Mouse (Mus musculus) lung, adult 18-20 months (tissue): Measurements from ENCODE around the gene Zfp358.
A peak's percentile ranks its signal among the peaks of the same experiment; 100 is the strongest.

Source experiments
- DNase-seq, 2 experiments: peaks; one replicate each; pipeline ENCODE4 v3.0.0; 2022; ENCODE audit warnings: mixed read lengths in 2 of 2

The Zfp358 gene

GRCm38 (mm10) chr8:3500235-3501090 is 7.5 kb downstream of the Zfp358 start, which contains the start of gene Mcoln1:
TSS of gene Mcoln1 (plus strand) at chr8:3500457.
- DNase-seq, result peak; percentile 98 to 99

- no peak for DNase-seq
Measured at GRCm38 (mm10) chr8:3502217-3502616, 9.3 kb downstream of the Zfp358 start.

- DNase-seq, result no peak
Measured at GRCm38 (mm10) chr8:3507979-3508754, 15.2 kb downstream of the Zfp358 start.

- DNase-seq, result no peak
Measured at GRCm38 (mm10) chr8:3514681-3515247, 21.8 kb downstream of the Zfp358 start.

- peak; percentile 92 to 93 for DNase-seq
Measured at GRCm38 (mm10) chr8:3515260-3515671, 22.3 kb downstream of the Zfp358 start, which contains the start of gene Pnpla6. TSS of gene Pnpla6 (plus strand) at chr8:3515384.

- peak; percentile 50 to 55 for DNase-seq
Measured at GRCm38 (mm10) chr8:3515771-3516417, 23.0 kb downstream of the Zfp358 start.

GRCm38 (mm10) chr8:3516450-3517116 is 23.6 kb downstream of the Zfp358 start:
- peak; percentile 95 to 96 for DNase-seq

GRCm38 (mm10) chr8:3517117-3517495 is 24.2 kb downstream of the Zfp358 start:
- DNase-seq, result peak; percentile 18 to 41

- no peak for DNase-seq
Measured at GRCm38 (mm10) chr8:3522007-3522697, 29.2 kb downstream of the Zfp358 start.

- no peak for DNase-seq
Measured at GRCm38 (mm10) chr8:3530816-3531215, 37.9 kb downstream of the Zfp358 start.

- DNase-seq, result no peak
Measured at GRCm38 (mm10) chr8:3531936-3532335, 39.0 kb downstream of the Zfp358 start.

- DNase-seq, result peak in 1 of 2 experiments; percentile 13
Measured at GRCm38 (mm10) chr8:3536053-3536841, 43.3 kb downstream of the Zfp358 start.

- no peak for DNase-seq
Measured at GRCm38 (mm10) chr8:3536940-3537339, 44.0 kb downstream of the Zfp358 start.

GRCm38 (mm10) chr8:3537666-3538065 is 44.7 kb downstream of the Zfp358 start:
- no peak for DNase-seq

GRCm38 (mm10) chr8:3539146-3539545 is 46.2 kb downstream of the Zfp358 start:
- DNase-seq, result no peak

GRCm38 (mm10) chr8:3540076-3540475 is 47.1 kb downstream of the Zfp358 start:
- no peak for DNase-seq

GRCm38 (mm10) chr8:3546511-3546910 is 53.6 kb downstream of the Zfp358 start:
- no peak for DNase-seq
